Mouse (Mus musculus): ENCODE results near the gene Spryd3.

DNA sequence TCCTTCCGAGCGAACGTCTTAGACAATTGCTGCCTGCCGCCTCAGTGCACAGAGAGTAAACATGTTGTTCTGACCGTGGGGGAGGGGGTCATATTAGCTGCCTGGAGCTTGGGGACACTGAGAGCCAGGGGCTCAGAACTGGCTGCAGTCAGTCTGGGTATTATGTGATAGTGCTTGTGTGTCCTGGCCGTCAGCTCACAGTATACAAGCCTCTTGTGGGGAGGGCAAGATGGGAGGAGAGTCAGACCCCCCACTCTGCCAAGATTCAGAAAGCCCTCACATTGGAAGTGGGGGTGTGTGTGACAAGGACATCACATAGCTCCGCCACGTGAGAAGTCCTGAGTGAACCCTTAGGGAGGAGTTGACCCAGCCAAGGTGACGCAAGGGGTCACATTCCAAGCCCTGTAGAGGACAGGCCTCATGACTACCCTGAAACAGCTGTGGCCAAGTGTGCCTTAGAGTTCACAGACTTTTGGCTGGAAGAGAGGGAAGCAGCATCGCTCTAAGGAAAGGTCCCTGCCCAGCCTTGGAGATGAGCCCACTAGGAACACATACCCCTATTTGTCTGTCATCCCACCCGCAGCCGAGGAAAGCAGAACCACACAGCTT, 32.0 kb downstream of the Spryd3 start:
- TF ChIP-seq CTCF (IDR thresholded peaks at IDR 0.05; ENCODE audit: insufficient read depth, low read length) (no peak), POLR2A (IDR thresholded peaks at IDR 0.05; ENCODE audit: borderline replicate concordance, extremely low read depth, low read depth, low read length) (peak; percentile 70; the same call in 1 of the 2 replicates)
